Mouse (Mus musculus) cerebellum, postnatal 4 days (tissue): ENCODE results near the gene Zswim5.

Experiments
- DNase-seq, 2 experiments: peaks; one replicate each; pipeline ENCODE4 v3.0.0; 2022; ENCODE audit warnings: low spot score in 2 of 2, mixed read lengths in 1 of 2

The Zswim5 gene

DNA sequence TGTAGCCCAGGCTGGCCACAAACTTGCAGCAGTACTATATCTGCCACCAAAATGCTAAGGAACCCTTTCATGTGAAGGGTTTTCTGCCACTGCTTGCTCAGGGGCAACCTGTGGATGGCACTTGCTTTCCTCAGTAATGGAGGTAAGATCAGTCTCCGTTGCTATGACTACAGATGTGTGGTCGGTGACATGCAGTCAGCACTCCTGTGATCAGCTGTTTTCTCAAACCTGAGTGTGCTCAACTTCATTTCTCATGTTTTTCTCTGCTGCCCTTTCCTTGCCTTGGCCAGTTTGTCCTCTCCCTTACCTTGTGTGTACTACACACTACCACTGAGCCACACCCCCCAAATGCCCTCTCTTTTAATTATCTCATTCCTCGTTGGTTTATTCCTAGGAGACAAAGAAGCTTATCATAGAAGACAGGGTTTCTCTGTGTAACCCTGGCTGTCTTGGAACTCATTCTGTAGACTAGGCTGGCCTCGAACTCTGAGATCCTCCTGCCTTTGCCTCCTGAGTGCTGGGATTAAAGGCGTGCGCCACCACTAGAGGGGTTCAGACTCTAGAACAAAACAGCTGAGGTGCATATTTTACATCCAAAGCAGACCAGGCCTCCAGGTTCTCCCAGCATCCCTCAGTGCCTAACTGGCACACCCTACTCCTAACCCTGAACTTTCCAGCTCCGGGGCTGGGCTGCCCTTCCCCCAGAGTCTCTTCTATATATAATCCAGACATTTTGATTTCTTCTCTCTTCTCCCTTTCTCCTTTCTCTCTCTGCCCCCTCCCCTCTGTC lies 128.6 kb downstream of the Zswim5 start:
- no peak for DNase-seq

DNA sequence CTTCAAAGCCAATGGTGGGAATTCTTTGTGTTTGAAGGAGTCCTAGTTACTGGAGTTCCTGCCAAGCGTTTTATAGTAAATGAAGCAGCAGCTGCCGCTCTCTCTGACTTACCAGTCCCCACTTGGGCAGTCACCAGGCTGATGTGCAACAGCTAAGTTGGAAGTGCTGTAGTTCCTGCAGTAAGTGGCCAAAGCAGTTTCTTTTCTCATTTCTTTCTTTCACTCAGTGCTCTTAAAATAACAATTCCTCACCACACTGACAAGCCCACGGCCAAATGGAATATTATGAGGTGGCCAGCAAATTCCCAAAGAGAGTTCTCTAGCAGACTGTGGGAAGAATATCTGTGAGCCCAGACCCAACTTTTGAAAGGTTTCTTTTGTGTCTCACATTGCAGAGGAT lies 129.9 kb downstream of the Zswim5 start:
- no peak for DNase-seq

DNA sequence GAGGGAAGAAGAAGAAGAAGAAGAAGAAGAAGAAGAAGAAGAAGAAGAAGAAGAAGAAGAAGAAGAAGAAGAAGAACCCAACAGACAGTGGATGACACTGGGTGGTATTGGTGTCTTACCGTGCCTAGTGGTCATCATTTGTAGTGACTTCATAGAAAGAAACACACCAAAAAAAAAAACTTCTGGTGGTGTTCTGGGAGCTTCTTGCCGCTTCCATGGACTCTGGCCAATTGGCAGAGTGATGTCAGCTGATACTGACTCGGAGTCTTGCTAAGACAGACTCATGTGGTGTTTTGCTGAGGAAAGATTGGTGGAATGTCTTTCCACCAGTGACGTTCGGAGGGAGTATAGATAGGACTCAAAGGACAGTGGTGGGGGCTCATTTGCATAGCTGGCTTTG lies 133.1 kb downstream of the Zswim5 start:
- DNase-seq = no peak

DNA sequence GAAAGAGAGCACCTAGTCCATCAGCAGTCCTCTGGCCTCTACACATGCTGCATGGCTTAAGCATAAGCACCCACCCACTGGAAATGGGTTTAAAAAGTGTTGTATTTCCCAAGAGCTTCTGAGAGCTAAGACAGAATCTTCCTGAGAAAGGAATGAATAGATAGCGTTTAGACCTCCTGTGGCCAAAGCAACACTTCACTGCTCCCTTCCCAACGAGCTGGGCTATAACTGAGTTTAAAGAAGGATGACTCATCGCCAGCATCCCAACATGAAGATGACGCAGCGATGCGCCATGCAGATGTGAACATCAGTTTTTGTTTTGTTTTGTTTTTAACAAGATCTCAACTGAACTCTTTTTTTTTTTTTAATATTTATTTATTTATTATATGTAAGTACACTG lies 136.4 kb downstream of the Zswim5 start:
- no peak for DNase-seq

DNA sequence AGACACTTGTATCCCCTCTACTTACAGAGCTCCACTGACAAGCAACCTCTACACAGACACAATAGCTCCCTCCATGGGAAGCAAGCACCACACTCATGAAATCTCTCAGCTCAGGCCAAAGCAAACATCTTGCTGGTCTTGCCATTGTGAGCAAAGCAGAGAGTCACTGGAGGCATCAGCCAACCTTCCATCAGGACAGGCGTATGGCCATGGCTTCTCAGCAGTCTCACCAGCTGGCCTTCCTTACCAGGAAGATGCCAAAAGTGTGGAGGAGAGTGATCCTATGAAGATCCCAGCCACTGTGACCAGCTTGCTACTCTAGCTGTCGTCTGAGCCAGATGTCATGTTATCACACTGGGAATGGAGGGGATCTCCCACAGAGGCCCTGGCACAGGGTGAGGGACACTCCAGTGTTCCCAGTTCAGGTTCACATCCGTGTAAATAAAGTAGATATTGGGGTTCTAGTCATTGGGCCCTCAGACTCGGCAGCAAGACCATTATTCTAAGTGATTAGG lies 137.8 kb downstream of the Zswim5 start:
- no peak for DNase-seq

- DNase-seq = no peak
These were observed 140.6 kb downstream of the Zswim5 start for GRCm38 (mm10) chr4:117017738-117018137.

GRCm38 (mm10) chr4:117018327-117018726 lies 141.2 kb downstream of the Zswim5 start:
- DNase-seq = no peak

DNA sequence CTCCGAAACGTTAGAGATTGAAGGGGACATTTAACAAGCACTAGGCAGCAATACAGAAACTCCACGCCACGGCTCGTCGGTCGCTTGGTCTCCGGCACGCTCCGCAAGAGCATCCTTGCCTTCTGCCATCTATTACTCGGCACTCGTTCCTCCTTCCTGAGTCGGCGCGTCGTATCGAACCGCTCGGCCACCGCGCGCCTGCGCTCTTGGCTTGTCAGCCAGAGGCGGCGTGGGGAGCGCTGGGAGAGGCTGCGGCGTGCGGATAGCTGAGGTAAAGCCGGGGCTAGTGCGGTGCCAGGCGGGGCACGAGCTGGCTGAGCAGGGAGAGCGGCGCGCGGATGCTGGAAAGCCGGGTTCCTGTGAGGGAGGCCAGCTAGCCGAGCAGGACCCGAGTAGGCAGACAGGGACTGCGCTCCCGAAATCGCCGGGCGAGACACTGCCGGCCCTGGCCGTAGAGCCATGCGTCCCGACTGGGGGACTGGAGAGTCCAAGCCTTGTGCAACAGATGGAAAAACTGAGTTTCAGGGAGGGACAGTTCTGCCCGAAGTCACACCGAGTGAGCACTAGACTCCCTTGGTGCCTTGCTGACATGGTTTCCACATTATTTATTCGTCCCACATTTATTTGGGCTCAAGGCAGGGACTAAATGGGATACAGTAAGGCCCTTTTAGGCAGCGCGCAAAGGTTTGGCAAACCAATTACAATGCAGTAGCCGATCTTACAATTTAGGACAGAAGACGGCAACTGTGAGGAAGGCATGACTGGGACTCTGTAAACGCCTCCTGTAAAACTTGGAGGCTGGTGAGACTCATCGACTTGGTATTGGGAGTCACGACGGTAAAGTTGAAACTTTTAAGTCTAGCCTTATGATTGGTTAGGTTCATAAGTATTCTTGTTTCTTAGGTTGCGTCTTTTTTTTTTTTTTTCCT lies 142.3 kb downstream of the Zswim5 start, which contains the start of gene Eif2b3:
TSS of gene Eif2b3 (plus strand) at position 197 of the 929 bp plus-strand sequence.
- peak; percentile 58 to 84 for DNase-seq

- no peak for DNase-seq
These were observed 146.3 kb downstream of the Zswim5 start for GRCm38 (mm10) chr4:117023469-117023868.

DNA sequence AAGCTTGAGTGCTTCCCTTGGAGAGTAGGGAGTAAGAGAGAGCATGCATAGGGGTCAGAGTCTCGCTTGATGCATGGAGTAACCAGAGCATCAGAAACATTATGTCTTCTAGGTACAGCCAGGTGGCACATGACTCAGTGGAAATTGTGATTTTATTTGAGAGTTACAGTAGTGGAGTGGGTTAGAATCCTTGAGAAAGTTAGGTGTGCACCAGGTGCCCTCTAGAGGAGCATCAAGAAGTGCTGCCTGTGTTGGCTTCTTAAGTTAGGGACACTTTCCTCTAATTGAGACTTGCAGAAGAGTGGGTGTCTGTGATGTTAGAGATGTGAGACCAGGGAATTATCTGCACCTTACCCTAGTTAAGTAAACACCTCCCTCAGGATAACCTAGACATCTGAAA lies 153.9 kb downstream of the Zswim5 start:
- DNase-seq = no peak
